Mouse (Mus musculus): ENCODE results near the gene Bach2.

- TF ChIP-seq CTCF (IDR thresholded peaks at IDR 0.05; ENCODE audit: insufficient read depth, low read length): no peak
- TF ChIP-seq POLR2A (IDR thresholded peaks at IDR 0.05; ENCODE audit: borderline replicate concordance, extremely low read depth, low read depth, low read length): no peak
These were observed 136.4 kb downstream of the Bach2 start for GRCm38 (mm10) chr4:32374751-32375582.
